Mouse (Mus musculus): ENCODE measurements around the gene Zmiz1. TPM values are rescaled to one million over a fixed set of nuclear protein-coding genes. Genes with fewer than 3 reads are reported as not detected.

Gene Zmiz1
- total and polyA plus RNA-seq, 3 experiments: 3.7 to 45.8 (median 11.1) TPM

- H3K36me3 ChIP-seq (replicated peaks in 1 of 2; ENCODE audit: control insufficient read depth in 1 of 2, insufficient read depth in 1 of 2, low read length in 1 of 2): peaks cover 8 to 50% of the 10 kb centered on the region in 2 experiments
- in situ Hi-C loops (cut with MboI; ENCODE audit: low pct_ligation_motif_present, low pct_unique_long_range_greater_than_20kb, low sequenced_read_pairs) (loop anchor here (10.0 kb wide), 1 partner anchor 430 kb away; no protein-coding TSS in a partner anchor), dilution Hi-C loops (cut with MboI; ENCODE audit: extremely low pct_ligation_motif_present, extremely low pct_unique_long_range_greater_than_20kb, low sequenced_read_pairs) (no loop called here)
- no peak overlapping the region for H3K9ac ChIP-seq (ENCODE audit: insufficient read depth, low read depth)
- no peak for DNase-seq (ENCODE audit: extremely low read depth)
- no peaks in the 10 kb centered on the region for H3K79me2 ChIP-seq (replicated peaks; ENCODE audit: control insufficient read depth, extremely low read depth, insufficient read depth, poor library complexity, severe bottlenecking)
- no peak overlapping the region for H3K4me2 ChIP-seq (ENCODE audit: insufficient read depth, low read depth, poor library complexity, severe bottlenecking)
- no peak overlapping the region for H3K27ac ChIP-seq (ENCODE audit: insufficient read depth, low read depth)
- no peak overlapping the region for H3K4me3 ChIP-seq (replicated peaks in 1 of 3; ENCODE audit: low read depth in 2 of 3, low read length in 2 of 3, poor library complexity in 1 of 3)
- H3K4me1 ChIP-seq (ENCODE audit: control insufficient read depth in 1 of 2, insufficient read depth in 2 of 2): peaks cover 0 to 44% of the 10 kb centered on the region in 2 experiments; a peak in 3 of 4 replicates
- no peaks in the 10 kb centered on the region for H3K27me3 ChIP-seq (replicated peaks)
- TF ChIP-seq SIN3A (IDR thresholded peaks at IDR 0.05; ENCODE audit: low read length): no peak
- no peak for TF ChIP-seq E2F4 (IDR thresholded peaks at IDR 0.05; ENCODE audit: insufficient replicate concordance, low read depth, low read length)
- TF ChIP-seq MAZ (IDR thresholded peaks at IDR 0.05; ENCODE audit: low read depth, low read length): no peak
- no peak for TF ChIP-seq CHD2 (IDR thresholded peaks at IDR 0.05; ENCODE audit: low read length)
- TF ChIP-seq ZC3H11A (IDR thresholded peaks at IDR 0.05; ENCODE audit: low read depth, low read length): no peak
- TF ChIP-seq JUN (IDR thresholded peaks at IDR 0.05; ENCODE audit: insufficient read depth, low read depth, low read length): no peak
- TF ChIP-seq UBTF (IDR thresholded peaks at IDR 0.05; ENCODE audit: low read depth, low read length): no peak
- TF ChIP-seq USF2 (conservative IDR thresholded peaks at IDR 0.05; ENCODE audit: low read depth, low read length): no peak
- TF ChIP-seq CHD1 (IDR thresholded peaks at IDR 0.05; ENCODE audit: low read depth, low read length): no peak
- no peak for TF ChIP-seq GABPA (IDR thresholded peaks at IDR 0.05; ENCODE audit: insufficient replicate concordance, low read depth, low read length)
- TF ChIP-seq SMC3 (IDR thresholded peaks at IDR 0.05; ENCODE audit: low read depth, low read length): no peak
- no peak for TF ChIP-seq MEF2A (IDR thresholded peaks at IDR 0.05; ENCODE audit: borderline replicate concordance, low read depth, low read length)
- no peaks in the 10 kb centered on the region for H3K9me3 ChIP-seq (replicated peaks; ENCODE audit: low read length)
Observed at GRCm38 (mm10) chr14:25554781-25555180, 95.8 kb downstream of the Zmiz1 start.

GRCm38 (mm10) chr14:25555291-25555781 lies 96.4 kb downstream of the Zmiz1 start:
- Histone ChIP-seq H3K79me2 (replicated peaks; ENCODE audit: control insufficient read depth, extremely low read depth, insufficient read depth, poor library complexity, severe bottlenecking) (no peaks in the 10 kb centered on the region), H3K27me3 (replicated peaks) (no peaks in the 10 kb centered on the region), H3K27ac (ENCODE audit: insufficient read depth, low read depth) (no peak overlapping the region), H3K4me3 (replicated peaks in 1 of 3; ENCODE audit: low read depth in 2 of 3, low read length in 2 of 3, poor library complexity in 1 of 3) (no peak overlapping the region), H3K4me2 (ENCODE audit: insufficient read depth, low read depth, poor library complexity, severe bottlenecking) (no peak overlapping the region), H3K36me3 (replicated peaks in 1 of 2; ENCODE audit: control insufficient read depth in 1 of 2, insufficient read depth in 1 of 2, low read length in 1 of 2) (peaks cover 8 to 50% of the 10 kb centered on the region in 2 experiments), H3K9me3 (replicated peaks; ENCODE audit: low read length) (no peaks in the 10 kb centered on the region), H3K9ac (ENCODE audit: insufficient read depth, low read depth) (no peak overlapping the region), H3K4me1 (ENCODE audit: control insufficient read depth in 1 of 2, insufficient read depth in 2 of 2) (peaks cover 0 to 45% of the 10 kb centered on the region in 2 experiments; a peak in 3 of 4 replicates)
- no peak for TF ChIP-seq TBP (conservative IDR thresholded peaks at IDR 0.05; ENCODE audit: low read depth, low read length)
- TF ChIP-seq EP300 (IDR thresholded peaks at IDR 0.05; ENCODE audit: low read length): no peak
- TF ChIP-seq USF1 (IDR thresholded peaks at IDR 0.05; ENCODE audit: low read depth, low read length): no peak
- no peak for TF ChIP-seq SMC3 (IDR thresholded peaks at IDR 0.05; ENCODE audit: low read depth, low read length)
- TF ChIP-seq POLR2AphosphoS2 (IDR thresholded peaks at IDR 0.05; ENCODE audit: low read depth, low read length): no peak
- no peak for TF ChIP-seq MEF2A (IDR thresholded peaks at IDR 0.05; ENCODE audit: borderline replicate concordance, low read depth, low read length)
- TF ChIP-seq ZNF384 (IDR thresholded peaks at IDR 0.05; ENCODE audit: low read depth, low read length): no peak
- TF ChIP-seq ZKSCAN1 (IDR thresholded peaks at IDR 0.05; ENCODE audit: borderline replicate concordance, low read depth, low read length): no peak
- TF ChIP-seq JUND (conservative IDR thresholded peaks at IDR 0.05; ENCODE audit: low read depth, low read length): no peak
- no peak for TF ChIP-seq SIN3A (IDR thresholded peaks at IDR 0.05; ENCODE audit: low read length)
- no peak for TF ChIP-seq JUN (IDR thresholded peaks at IDR 0.05; ENCODE audit: insufficient read depth, low read depth, low read length)
- TF ChIP-seq MAFK (IDR thresholded peaks at IDR 0.05; ENCODE audit: insufficient replicate concordance, low read length): no peak
- TF ChIP-seq MYC (IDR thresholded peaks at IDR 0.05; ENCODE audit: low read depth, low read length): no peak
- TF ChIP-seq TCF12 (IDR thresholded peaks at IDR 0.05; ENCODE audit: low read depth, low read length): no peak
- no peak for TF ChIP-seq IRF4 (IDR thresholded peaks at IDR 0.05; ENCODE audit: low read depth, low read length)
- TF ChIP-seq ELF1 (IDR thresholded peaks at IDR 0.05; ENCODE audit: low read depth, low read length): no peak
- TF ChIP-seq NELFE (IDR thresholded peaks at IDR 0.05; ENCODE audit: low read depth, low read length): no peak
- TF ChIP-seq RAD21 (IDR thresholded peaks at IDR 0.05; ENCODE audit: low read depth, low read length): no peak
- no peak for TF ChIP-seq E2F4 (IDR thresholded peaks at IDR 0.05; ENCODE audit: insufficient replicate concordance, low read depth, low read length)
- TF ChIP-seq NRF1 (IDR thresholded peaks at IDR 0.05; ENCODE audit: low read depth, low read length): no peak
- in situ Hi-C loops (cut with MboI; ENCODE audit: low pct_ligation_motif_present, low pct_unique_long_range_greater_than_20kb, low sequenced_read_pairs): loop anchor here (10.0 kb wide), 1 partner anchor 431 kb away; no protein-coding TSS in a partner anchor
- DNase-seq (ENCODE audit: extremely low read depth): no peak
- dilution Hi-C loops (cut with MboI; ENCODE audit: extremely low pct_ligation_motif_present, extremely low pct_unique_long_range_greater_than_20kb, low sequenced_read_pairs): no loop called here

Measured in CH12.LX (cell line).